Mouse (Mus musculus): Measurements from ENCODE around the gene Fbxo31. TPM values are rescaled to one million over a fixed set of nuclear protein-coding genes. Genes with fewer than 3 reads are reported as not detected.
A peak's percentile ranks its signal among the peaks of the same experiment; 100 is the strongest.

The Fbxo31 gene
- polyA plus RNA-seq, 1 experiment: 96.6 TPM

- Histone ChIP-seq H3K4me3 (ENCODE audit: insufficient read depth, low read length) (no peak overlapping the region), H3K27ac (ENCODE audit: insufficient read depth, low read length) (no peak overlapping the region), H3K4me1 (ENCODE audit: control insufficient read depth, insufficient read depth, low read length) (peaks cover 1% of the 10 kb centered on the region; the same call in 1 of the 2 replicates)
- no peak for TF ChIP-seq POLR2A (IDR thresholded peaks at IDR 0.05; ENCODE audit: extremely low read depth, insufficient read depth, low read length)
- no peak for TF ChIP-seq CTCF (IDR thresholded peaks at IDR 0.05; ENCODE audit: extremely low read depth, insufficient read depth, low read length)
These were observed 18.0 kb downstream of the Fbxo31 start for GRCm38 (mm10) chr8:121560432-121561100.

GRCm38 (mm10) chr8:121559801-121560200 lies 18.8 kb downstream of the Fbxo31 start:
- Histone ChIP-seq H3K4me1 (ENCODE audit: control insufficient read depth, insufficient read depth, low read length) (peaks cover 1% of the 10 kb centered on the region; the same call in 1 of the 2 replicates), H3K4me3 (ENCODE audit: insufficient read depth, low read length) (no peak overlapping the region)
- TF ChIP-seq POLR2A (IDR thresholded peaks at IDR 0.05; ENCODE audit: extremely low read depth, insufficient read depth, low read length) (no peak), CTCF (IDR thresholded peaks at IDR 0.05; ENCODE audit: extremely low read depth, insufficient read depth, low read length) (no peak)

GRCm38 (mm10) chr8:121558538-121558937 lies 20.1 kb downstream of the Fbxo31 start:
- H3K4me3 ChIP-seq (ENCODE audit: insufficient read depth, low read length): no peak overlapping the region

More at GRCm38 (mm10) chr8:121559801-121560200, 18.8 kb downstream of the Fbxo31 start:
- H3K27ac ChIP-seq (ENCODE audit: insufficient read depth, low read length): no peak overlapping the region

GRCm38 (mm10) chr8:121557746-121558145 lies 20.9 kb downstream of the Fbxo31 start:
- Histone ChIP-seq H3K4me3 (ENCODE audit: insufficient read depth, low read length) (no peak overlapping the region), H3K4me1 (ENCODE audit: control insufficient read depth, insufficient read depth, low read length) (no peaks in the 10 kb centered on the region; the same call in 1 of the 2 replicates), H3K27ac (ENCODE audit: insufficient read depth, low read length) (no peak overlapping the region)
- TF ChIP-seq CTCF (IDR thresholded peaks at IDR 0.05; ENCODE audit: extremely low read depth, insufficient read depth, low read length): no peak
- no peak for TF ChIP-seq POLR2A (IDR thresholded peaks at IDR 0.05; ENCODE audit: extremely low read depth, insufficient read depth, low read length)

More at GRCm38 (mm10) chr8:121558538-121558937, 20.1 kb downstream of the Fbxo31 start:
- TF ChIP-seq CTCF (IDR thresholded peaks at IDR 0.05; ENCODE audit: extremely low read depth, insufficient read depth, low read length): no peak
- no peak for TF ChIP-seq POLR2A (IDR thresholded peaks at IDR 0.05; ENCODE audit: extremely low read depth, insufficient read depth, low read length)
- H3K27ac ChIP-seq (ENCODE audit: insufficient read depth, low read length): no peak overlapping the region
- peaks cover 1% of the 10 kb centered on the region; the same call in 1 of the 2 replicates for H3K4me1 ChIP-seq (ENCODE audit: control insufficient read depth, insufficient read depth, low read length)

GRCm38 (mm10) chr8:121553831-121554475 lies 24.7 kb downstream of the Fbxo31 start:
- no peak overlapping the region for H3K27ac ChIP-seq (ENCODE audit: insufficient read depth, low read length)
- no peak for TF ChIP-seq CTCF (IDR thresholded peaks at IDR 0.05; ENCODE audit: extremely low read depth, insufficient read depth, low read length)
- TF ChIP-seq POLR2A (IDR thresholded peaks at IDR 0.05; ENCODE audit: extremely low read depth, insufficient read depth, low read length): no peak
- no peaks in the 10 kb centered on the region for H3K4me1 ChIP-seq (ENCODE audit: control insufficient read depth, insufficient read depth, low read length)
- H3K4me3 ChIP-seq (ENCODE audit: insufficient read depth, low read length): no peak overlapping the region

- Histone ChIP-seq H3K4me1 (ENCODE audit: control insufficient read depth, insufficient read depth, low read length) (no peaks in the 10 kb centered on the region), H3K4me3 (ENCODE audit: insufficient read depth, low read length) (no peak overlapping the region), H3K27ac (ENCODE audit: insufficient read depth, low read length) (no peak overlapping the region)
- no peak for TF ChIP-seq CTCF (IDR thresholded peaks at IDR 0.05; ENCODE audit: extremely low read depth, insufficient read depth, low read length)
- TF ChIP-seq POLR2A (IDR thresholded peaks at IDR 0.05; ENCODE audit: extremely low read depth, insufficient read depth, low read length): no peak
These were observed 26.1 kb downstream of the Fbxo31 start for GRCm38 (mm10) chr8:121552506-121552905.

GRCm38 (mm10) chr8:121551065-121551985 lies 27.3 kb downstream of the Fbxo31 start:
- Histone ChIP-seq H3K27ac (ENCODE audit: insufficient read depth, low read length) (no peak overlapping the region), H3K4me3 (ENCODE audit: insufficient read depth, low read length) (no peak overlapping the region), H3K4me1 (ENCODE audit: control insufficient read depth, insufficient read depth, low read length) (no peaks in the 10 kb centered on the region)
- TF ChIP-seq CTCF (IDR thresholded peaks at IDR 0.05; ENCODE audit: extremely low read depth, insufficient read depth, low read length) (no peak), POLR2A (IDR thresholded peaks at IDR 0.05; ENCODE audit: extremely low read depth, insufficient read depth, low read length) (no peak)

GRCm38 (mm10) chr8:121550056-121550455 lies 28.6 kb downstream of the Fbxo31 start:
- TF ChIP-seq POLR2A (IDR thresholded peaks at IDR 0.05; ENCODE audit: extremely low read depth, insufficient read depth, low read length): no peak
- no peak for TF ChIP-seq CTCF (IDR thresholded peaks at IDR 0.05; ENCODE audit: extremely low read depth, insufficient read depth, low read length)
- no peak overlapping the region for H3K4me3 ChIP-seq (ENCODE audit: insufficient read depth, low read length)
- no peaks in the 10 kb centered on the region for H3K4me1 ChIP-seq (ENCODE audit: control insufficient read depth, insufficient read depth, low read length)
- H3K27ac ChIP-seq (ENCODE audit: insufficient read depth, low read length): no peak overlapping the region

GRCm38 (mm10) chr8:121547132-121547531 lies 31.5 kb downstream of the Fbxo31 start:
- no peaks in the 10 kb centered on the region for H3K4me1 ChIP-seq (ENCODE audit: control insufficient read depth, insufficient read depth, low read length)
- no peak overlapping the region for H3K27ac ChIP-seq (ENCODE audit: insufficient read depth, low read length)
- TF ChIP-seq CTCF (IDR thresholded peaks at IDR 0.05; ENCODE audit: extremely low read depth, insufficient read depth, low read length) (peak; percentile 87), POLR2A (IDR thresholded peaks at IDR 0.05; ENCODE audit: extremely low read depth, insufficient read depth, low read length) (no peak)
- no peak overlapping the region for H3K4me3 ChIP-seq (ENCODE audit: insufficient read depth, low read length)
